Mouse (Mus musculus) G1E (cell line): Measurements from ENCODE around the gene Sit1. TPM values are rescaled to one million over a fixed set of nuclear protein-coding genes. Genes with fewer than 3 reads are reported as not detected.

Experiments
- ATAC-seq: 2 replicates; pipeline ENCODE4 v1.8.0; 2016; ENCODE audit warnings: mild to moderate bottlenecking; ENCODE audit not compliant: insufficient number of reproducible peaks, poor library complexity, low FRiP score, severe bottlenecking; ENCODE audit errors: extremely low read depth
- DNase-seq: peaks from one replicate; pipeline ENCODE4 v3.0.0; 2012; ENCODE audit warnings: low spot score
- H3K27me3 ChIP-seq: 2 replicates; pipeline ENCODE4 v1.6.1; 2012; ENCODE audit warnings: mild to moderate bottlenecking, low read length, inconsistent platforms; ENCODE audit not compliant: insufficient read depth
- H3K36me3 ChIP-seq: replicated peaks from 2 replicates; pipeline ENCODE3; 2012; ENCODE audit warnings: mild to moderate bottlenecking, inconsistent platforms
- H3K4me1 ChIP-seq: 2 replicates; pipeline ENCODE4 v1.6.1; 2012; ENCODE audit warnings: low read depth, low read length, inconsistent platforms, mixed read lengths; ENCODE audit not compliant: insufficient read depth
- H3K4me3 ChIP-seq: 2 replicates; pipeline ENCODE4 v1.5.1; 2012; ENCODE audit warnings: low read depth, mild to moderate bottlenecking, inconsistent platforms, low read length, moderate library complexity, mixed read lengths
- H3K9me3 ChIP-seq: replicated peaks from 2 replicates; pipeline ENCODE4 v1.6.1; 2012; ENCODE audit warnings: inconsistent platforms
- CTCF ChIP-seq: IDR thresholded peaks from 2 replicates; pipeline ENCODE4 v1.5.1; 2012; ENCODE audit warnings: low read depth, low read length, inconsistent platforms, mixed read lengths
- GATA1 ChIP-seq: IDR thresholded peaks from 2 replicates; pipeline ENCODE4 v1.6.1; 2012; ENCODE audit warnings: borderline replicate concordance, low read length, inconsistent platforms, mixed read lengths
- GATA2 ChIP-seq: IDR thresholded peaks from 2 replicates; pipeline ENCODE4 v1.6.1; 2012; ENCODE audit warnings: low read depth, low read length, inconsistent platforms, borderline replicate concordance
- POLR2AphosphoS5 ChIP-seq: IDR thresholded peaks from 2 replicates; pipeline ENCODE4 v1.6.1; 2012; ENCODE audit warnings: low read depth, low read length, inconsistent platforms; ENCODE audit not compliant: insufficient replicate concordance
- TAL1 ChIP-seq: conservative IDR thresholded peaks from 2 replicates; pipeline ENCODE4 v1.6.1; 2012; ENCODE audit warnings: low read depth, low read length, inconsistent platforms, mixed read lengths
- polyA plus RNA-seq: library from polyadenylated mRNA; stranded (reverse); fragments of >175 nt; gene quantifications from 2 replicates; pipeline ENCODE4 v1.2.3, GENCODE M21; 2012
- total RNA-seq, 2 experiments: library from RNA; stranded (forward) in 1 of 2; stranded (reverse) in 1 of 2; fragments of 200-1000 nt in 1 of 2; fragments of >200 nt in 1 of 2; fragmentation: Nextera tagmentation in 1 of 2; gene quantifications; 2 replicates each; pipeline ENCODE4 v1.2.3; 2014 to 2017

Gene Sit1
- total and polyA plus RNA-seq, 3 experiments, result not detected

- TF ChIP-seq GATA1 (no peak), GATA2 (no peak), POLR2AphosphoS5 (no peak), TAL1 (no peak)
- no peaks in the 10 kb centered on the region for H3K9me3 ChIP-seq
- H3K27me3 ChIP-seq, result peaks cover 75% of the 10 kb centered on the region
- H3K4me1 ChIP-seq, result peaks cover 25% of the 10 kb centered on the region
- H3K4me3 ChIP-seq, result no peak overlapping the region
- DNase-seq (no peak), ATAC-seq (no peak)
- H3K36me3 ChIP-seq, result no peaks in the 10 kb centered on the region
Measured at GRCm38 (mm10) chr4:43519551-43519950, 36.0 kb upstream of the Sit1 start.

GRCm38 (mm10) chr4:43515764-43516708 lies 32.5 kb upstream of the Sit1 start:
- Histone ChIP-seq H3K4me1 (peaks cover 13% of the 10 kb centered on the region), H3K36me3 (no peaks in the 10 kb centered on the region), H3K4me3 (no peak overlapping the region), H3K9me3 (no peaks in the 10 kb centered on the region), H3K27me3 (peaks cover 66% of the 10 kb centered on the region)
- ATAC-seq (no peak), DNase-seq (no peak)
- TF ChIP-seq GATA1, result no peak
- TF ChIP-seq GATA2, result no peak

- H3K27me3 ChIP-seq, result peaks cover 66% of the 10 kb centered on the region
- DNase-seq (no peak), ATAC-seq (no peak)
- no peak for TF ChIP-seq POLR2AphosphoS5
- no peak for TF ChIP-seq GATA2
- TF ChIP-seq GATA1, result no peak
- no peak for TF ChIP-seq CTCF
- no peaks in the 10 kb centered on the region for H3K36me3 ChIP-seq
- no peaks in the 10 kb centered on the region for H3K9me3 ChIP-seq
- H3K4me1 ChIP-seq, result peaks cover 7% of the 10 kb centered on the region
- H3K4me3 ChIP-seq, result no peak overlapping the region
Measured at GRCm38 (mm10) chr4:43513791-43514190, 30.3 kb upstream of the Sit1 start.

GRCm38 (mm10) chr4:43513300-43513699 lies 29.8 kb upstream of the Sit1 start:
- H3K4me1 ChIP-seq, result peaks cover 5% of the 10 kb centered on the region; the same call in 1 of the 2 replicates
- ATAC-seq, result no peak
- peaks cover 67% of the 10 kb centered on the region for H3K27me3 ChIP-seq
- no peak for DNase-seq
- H3K4me3 ChIP-seq, result no peak overlapping the region
- no peaks in the 10 kb centered on the region for H3K9me3 ChIP-seq
- TF ChIP-seq GATA1 (no peak), POLR2AphosphoS5 (no peak), TAL1 (no peak), CTCF (no peak), GATA2 (no peak)
- H3K36me3 ChIP-seq, result no peaks in the 10 kb centered on the region

GRCm38 (mm10) chr4:43512653-43513052 lies 29.1 kb upstream of the Sit1 start:
- ATAC-seq (no peak), DNase-seq (no peak)
- TF ChIP-seq TAL1 (no peak), GATA2 (no peak), POLR2AphosphoS5 (no peak), CTCF (no peak), GATA1 (no peak)
- no peaks in the 10 kb centered on the region for H3K36me3 ChIP-seq
- peaks cover 5% of the 10 kb centered on the region; the same call in 1 of the 2 replicates for H3K4me1 ChIP-seq
- peaks cover 61% of the 10 kb centered on the region for H3K27me3 ChIP-seq
- H3K4me3 ChIP-seq, result no peak overlapping the region
- no peaks in the 10 kb centered on the region for H3K9me3 ChIP-seq

GRCm38 (mm10) chr4:43511675-43512454 lies 28.3 kb upstream of the Sit1 start:
- no peak for TF ChIP-seq CTCF
- no peak for TF ChIP-seq POLR2AphosphoS5
- TF ChIP-seq GATA2, result no peak
- no peak for TF ChIP-seq TAL1
- DNase-seq, result no peak
- no peak for ATAC-seq
- H3K4me1 ChIP-seq, result peaks cover 5% of the 10 kb centered on the region
- no peaks in the 10 kb centered on the region for H3K36me3 ChIP-seq
- H3K27me3 ChIP-seq, result peaks cover 62% of the 10 kb centered on the region
- no peaks in the 10 kb centered on the region for H3K9me3 ChIP-seq
- H3K4me3 ChIP-seq, result no peak overlapping the region
